Mouse (Mus musculus): ENCODE measurements around the gene Pcolce. TPM values are rescaled to one million over a fixed set of nuclear protein-coding genes. Genes with fewer than 3 reads are reported as not detected.

Gene Pcolce
- polyA plus RNA-seq, 1 experiment from 2014 or later, result 150 TPM

DNA sequence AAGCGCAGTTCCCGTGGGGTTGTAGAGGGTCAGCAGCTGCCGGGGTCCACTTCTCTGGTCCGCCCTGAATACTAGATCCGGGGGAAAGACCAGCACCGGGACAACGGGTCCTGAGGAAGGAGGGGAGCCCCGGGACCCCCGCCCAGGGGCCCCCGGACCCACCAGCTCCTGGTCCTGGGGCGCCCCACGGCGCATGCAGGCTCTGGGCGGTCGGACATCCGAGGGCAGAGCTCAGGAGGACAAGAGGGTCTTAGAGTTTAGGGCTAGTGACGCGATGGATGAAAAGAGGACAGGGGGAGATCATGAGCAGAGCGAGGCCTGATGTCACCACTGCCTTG, 13.3 kb downstream of the Pcolce start:
- under 1% methylated on average over 19 of the region's 19 CpGs for WGBS
- no peaks in the 10 kb centered on the region for H3K9me3 ChIP-seq (ENCODE audit: low read length)
- peak overlapping the region; percentile 72 for H3K4me3 ChIP-seq (ENCODE audit: low read length)
- H3K27ac ChIP-seq (ENCODE audit: low read length), result peak overlapping the region; percentile 93
- H3K9ac ChIP-seq (replicated peaks; ENCODE audit: low read length), result peak overlapping the region; percentile 81
- peaks cover 28% of the 10 kb centered on the region; the same call in 1 of the 2 replicates for H3K4me1 ChIP-seq (ENCODE audit: insufficient read depth, low read length)
- H3K4me2 ChIP-seq (replicated peaks; ENCODE audit: low read depth, low read length), result peak overlapping the region; percentile 92
- no peaks in the 10 kb centered on the region for H3K27me3 ChIP-seq (ENCODE audit: insufficient read depth, low read length)
- no peaks in the 10 kb centered on the region for H3K36me3 ChIP-seq (ENCODE audit: insufficient read depth, low read length)
- ATAC-seq (ENCODE audit: low FRiP score, low TSS enrichment), result peak; percentile 66

DNA sequence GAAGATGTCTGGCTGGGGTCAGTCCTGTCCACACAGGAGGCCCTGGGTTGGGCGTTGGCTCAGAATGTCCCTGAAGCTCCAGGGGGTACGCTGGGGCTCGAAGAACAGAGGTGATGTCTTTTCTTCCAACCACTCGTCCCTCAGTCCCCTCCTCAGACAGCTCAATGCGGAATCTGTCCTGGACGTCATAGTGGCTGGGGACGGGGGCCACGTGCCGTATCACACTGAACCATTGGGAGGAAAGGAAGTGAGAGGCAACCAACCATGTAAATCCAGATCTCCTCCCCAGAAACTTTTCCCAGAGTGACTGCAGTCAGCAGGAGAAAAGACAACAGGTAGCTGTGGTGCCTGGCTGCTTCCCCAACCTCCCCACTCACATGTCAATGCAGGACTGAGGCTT, 14.0 kb downstream of the Pcolce start:
- no peak for ATAC-seq (ENCODE audit: low FRiP score, low TSS enrichment)
- H3K27ac ChIP-seq (ENCODE audit: low read length), result peak overlapping the region; percentile 30; the same call in 1 of the 2 replicates
- H3K4me2 ChIP-seq (replicated peaks; ENCODE audit: low read depth, low read length), result peak overlapping the region; percentile 92
- H3K36me3 ChIP-seq (ENCODE audit: insufficient read depth, low read length), result no peaks in the 10 kb centered on the region
- H3K4me3 ChIP-seq (ENCODE audit: low read length), result peak overlapping the region; percentile 72
- no peaks in the 10 kb centered on the region for H3K9me3 ChIP-seq (ENCODE audit: low read length)
- H3K9ac ChIP-seq (replicated peaks; ENCODE audit: low read length), result peak overlapping the region; percentile 81
- WGBS, result 35% methylated on average over 9 of the region's 9 CpGs
- H3K27me3 ChIP-seq (ENCODE audit: insufficient read depth, low read length), result no peaks in the 10 kb centered on the region
- H3K4me1 ChIP-seq (ENCODE audit: insufficient read depth, low read length), result peaks cover 28% of the 10 kb centered on the region; the same call in 1 of the 2 replicates

DNA sequence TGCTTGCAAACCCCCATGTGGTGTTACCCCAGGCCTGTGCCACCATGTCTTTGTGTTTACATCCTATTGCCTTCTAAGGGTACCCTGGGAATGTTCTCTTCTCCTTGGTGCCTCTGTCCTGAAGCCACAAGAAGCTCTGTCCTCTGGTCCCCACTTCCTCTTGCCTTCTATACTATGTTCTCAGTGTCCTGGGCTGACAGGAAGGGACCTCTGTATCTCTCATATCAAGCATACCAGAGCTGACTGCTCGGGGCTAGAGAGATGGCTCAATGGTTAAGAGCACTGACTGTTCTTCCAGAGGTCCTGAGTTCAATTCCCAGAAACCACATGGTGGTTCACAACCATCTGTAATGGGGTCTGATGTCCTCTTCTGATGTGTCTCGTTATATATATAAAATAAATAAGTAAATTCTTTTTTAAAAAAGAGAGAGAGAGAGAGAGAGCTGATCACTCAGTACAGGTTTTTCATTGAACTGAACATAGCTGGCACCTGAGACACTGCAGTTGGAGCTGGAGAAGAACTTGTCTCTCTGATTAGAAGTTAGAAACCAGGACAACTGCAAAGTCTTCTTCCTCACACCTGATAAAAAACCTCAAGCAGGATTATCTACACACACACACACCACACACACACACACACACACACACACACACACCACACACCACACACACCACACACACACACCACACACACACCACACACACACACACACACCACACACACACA, 15.3 kb downstream of the Pcolce start:
- no peak overlapping the region for H3K27ac ChIP-seq (ENCODE audit: low read length)
- 79% methylated on average over 2 of the region's 2 CpGs for WGBS

DNA sequence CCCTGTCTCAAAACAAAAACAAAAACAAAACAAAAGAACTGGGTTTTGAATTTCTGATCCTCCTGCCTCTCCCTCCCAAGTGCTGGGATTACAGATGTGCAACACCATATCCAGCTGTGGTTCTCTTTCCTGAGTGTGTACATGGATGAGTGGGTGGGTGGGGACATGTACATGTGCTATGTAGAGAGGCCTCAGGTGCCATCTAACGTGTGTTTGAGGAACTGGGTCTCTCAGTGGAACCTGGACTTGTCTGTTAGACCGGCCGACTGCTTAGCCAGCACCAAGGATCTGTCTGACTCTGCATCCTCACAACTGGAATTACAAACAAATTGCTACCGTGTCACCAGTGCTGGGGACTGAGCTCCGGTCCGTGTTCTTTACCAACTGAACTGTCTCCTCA, 16.0 kb downstream of the Pcolce start:
- no peak overlapping the region for H3K4me2 ChIP-seq (replicated peaks; ENCODE audit: low read depth, low read length)
- H3K9me3 ChIP-seq (ENCODE audit: low read length), result no peaks in the 10 kb centered on the region
- H3K36me3 ChIP-seq (ENCODE audit: insufficient read depth, low read length), result no peaks in the 10 kb centered on the region
- H3K4me1 ChIP-seq (ENCODE audit: insufficient read depth, low read length), result peaks cover 20% of the 10 kb centered on the region; the same call in 1 of the 2 replicates
- 94% methylated on average over 6 of the region's 6 CpGs for WGBS
- no peak overlapping the region for H3K4me3 ChIP-seq (ENCODE audit: low read length)
- no peak overlapping the region for H3K9ac ChIP-seq (replicated peaks; ENCODE audit: low read length)
- H3K27ac ChIP-seq (ENCODE audit: low read length), result no peak overlapping the region
- no peak for ATAC-seq (ENCODE audit: low FRiP score, low TSS enrichment)
- H3K27me3 ChIP-seq (ENCODE audit: insufficient read depth, low read length), result no peaks in the 10 kb centered on the region

More for the DNA sequence above, 15.3 kb downstream of the Pcolce start:
- Histone ChIP-seq H3K27me3 (ENCODE audit: insufficient read depth, low read length) (no peaks in the 10 kb centered on the region), H3K4me2 (replicated peaks; ENCODE audit: low read depth, low read length) (no peak overlapping the region), H3K9me3 (ENCODE audit: low read length) (no peaks in the 10 kb centered on the region), H3K36me3 (ENCODE audit: insufficient read depth, low read length) (no peaks in the 10 kb centered on the region), H3K9ac (replicated peaks; ENCODE audit: low read length) (no peak overlapping the region), H3K4me3 (ENCODE audit: low read length) (no peak overlapping the region), H3K4me1 (ENCODE audit: insufficient read depth, low read length) (peaks cover 26% of the 10 kb centered on the region; the same call in 1 of the 2 replicates)
- no peak for ATAC-seq (ENCODE audit: low FRiP score, low TSS enrichment)

DNA sequence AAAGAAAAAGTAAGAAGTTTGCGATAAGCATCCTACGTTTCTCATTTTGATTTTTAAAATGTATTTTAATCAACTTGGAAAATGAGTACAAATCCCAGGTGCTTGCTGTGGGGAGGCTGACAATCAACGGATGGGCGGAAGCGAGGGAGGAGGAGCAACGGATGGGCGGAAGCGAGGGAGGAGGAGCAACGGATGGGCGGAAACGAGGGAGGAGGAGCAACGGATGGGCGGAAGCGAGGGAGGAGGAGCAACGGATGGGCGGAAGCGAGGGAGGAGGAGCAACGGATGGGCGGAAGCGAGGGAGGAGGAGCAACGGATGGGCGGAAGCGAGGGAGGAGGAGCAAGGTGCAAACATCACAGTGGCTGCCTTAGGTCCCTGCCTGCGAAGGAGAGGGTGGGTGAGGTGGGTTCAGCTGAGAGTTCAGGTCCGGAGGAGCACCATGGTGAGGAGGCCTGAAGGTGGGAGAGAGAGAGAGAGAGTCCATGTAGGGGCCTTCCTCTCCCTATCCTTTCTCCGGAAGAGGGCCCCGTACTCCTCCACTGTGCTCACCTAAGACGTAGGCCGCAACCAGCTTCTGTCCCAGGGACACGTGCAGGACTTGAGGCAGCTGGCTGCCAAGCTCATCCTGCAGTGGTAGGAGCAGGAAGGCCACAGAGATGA, 16.9 kb downstream of the Pcolce start:
- Histone ChIP-seq H3K9me3 (ENCODE audit: low read length) (no peaks in the 10 kb centered on the region), H3K4me2 (replicated peaks; ENCODE audit: low read depth, low read length) (peak overlapping the region; percentile 45), H3K36me3 (ENCODE audit: insufficient read depth, low read length) (no peaks in the 10 kb centered on the region), H3K9ac (replicated peaks; ENCODE audit: low read length) (peak overlapping the region; percentile 55), H3K27me3 (ENCODE audit: insufficient read depth, low read length) (no peaks in the 10 kb centered on the region), H3K4me3 (ENCODE audit: low read length) (peak overlapping the region; percentile 28), H3K27ac (ENCODE audit: low read length) (peak overlapping the region; percentile 43; the same call in 1 of the 2 replicates), H3K4me1 (ENCODE audit: insufficient read depth, low read length) (peaks cover 15% of the 10 kb centered on the region; the same call in 1 of the 2 replicates)
- no peak for ATAC-seq (ENCODE audit: low FRiP score, low TSS enrichment)
- WGBS, result 34% methylated on average over 24 of the region's 30 CpGs

DNA sequence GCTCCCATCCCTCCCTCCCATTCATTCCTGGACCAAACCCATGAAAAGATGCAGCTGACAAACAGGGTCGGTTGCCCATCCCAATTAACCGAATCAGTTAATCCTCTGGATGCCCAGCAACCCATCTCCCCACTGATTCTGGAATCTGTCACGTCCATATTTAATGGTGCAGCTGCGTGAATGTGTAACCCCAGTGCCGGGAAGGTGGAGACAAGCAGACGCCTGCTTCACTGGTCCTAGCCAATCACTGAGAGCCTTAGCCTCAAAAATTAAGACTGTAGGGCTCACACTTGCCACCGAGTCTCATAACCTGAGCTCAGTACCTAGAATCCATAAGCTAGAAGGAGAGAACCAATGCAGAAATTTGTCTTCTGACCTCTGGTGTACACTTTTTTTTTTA, 17.7 kb downstream of the Pcolce start:
- WGBS, result 83% methylated on average over 7 of the region's 7 CpGs
- H3K4me3 ChIP-seq (ENCODE audit: low read length), result no peak overlapping the region
- H3K27me3 ChIP-seq (ENCODE audit: insufficient read depth, low read length), result no peaks in the 10 kb centered on the region
- ATAC-seq (ENCODE audit: low FRiP score, low TSS enrichment), result no peak
- no peak overlapping the region for H3K27ac ChIP-seq (ENCODE audit: low read length)
- H3K9ac ChIP-seq (replicated peaks; ENCODE audit: low read length), result no peak overlapping the region
- no peaks in the 10 kb centered on the region for H3K36me3 ChIP-seq (ENCODE audit: insufficient read depth, low read length)
- no peaks in the 10 kb centered on the region for H3K9me3 ChIP-seq (ENCODE audit: low read length)
- peaks cover 15% of the 10 kb centered on the region; the same call in 1 of the 2 replicates for H3K4me1 ChIP-seq (ENCODE audit: insufficient read depth, low read length)
- H3K4me2 ChIP-seq (replicated peaks; ENCODE audit: low read depth, low read length), result no peak overlapping the region

DNA sequence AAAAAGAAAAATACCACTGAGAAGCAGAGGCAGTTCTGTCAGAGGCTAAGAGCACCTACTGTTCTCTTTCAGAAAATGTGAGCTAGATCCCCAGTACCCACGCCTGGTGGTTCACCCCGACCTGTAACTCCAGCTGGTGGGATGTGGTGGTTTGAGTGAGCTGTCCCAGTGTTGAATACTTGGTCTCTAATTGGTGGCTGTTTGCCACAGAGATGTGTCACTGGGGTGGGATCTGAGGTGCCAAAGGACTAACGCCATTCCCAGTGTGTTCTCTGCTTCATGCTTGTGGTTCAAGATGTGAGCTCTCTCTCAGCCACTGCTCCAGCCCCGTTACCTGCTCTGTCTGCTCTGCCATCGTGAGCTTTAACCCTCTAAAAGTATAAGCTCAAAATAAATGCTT, 23.1 kb downstream of the Pcolce start:
- ATAC-seq (ENCODE audit: low FRiP score, low TSS enrichment), result no peak
- Histone ChIP-seq H3K4me1 (ENCODE audit: insufficient read depth, low read length) (no peaks in the 10 kb centered on the region), H3K4me2 (replicated peaks; ENCODE audit: low read depth, low read length) (no peak overlapping the region), H3K9me3 (ENCODE audit: low read length) (0 out of 2 replicates have a peak, but pooled peaks cover 4% of the 10 kb centered on the region), H3K27ac (ENCODE audit: low read length) (no peak overlapping the region), H3K4me3 (ENCODE audit: low read length) (no peak overlapping the region), H3K9ac (replicated peaks; ENCODE audit: low read length) (no peak overlapping the region), H3K27me3 (ENCODE audit: insufficient read depth, low read length) (no peaks in the 10 kb centered on the region), H3K36me3 (ENCODE audit: insufficient read depth, low read length) (no peaks in the 10 kb centered on the region)
- WGBS, result 72% methylated on average over 5 of the region's 5 CpGs

DNA sequence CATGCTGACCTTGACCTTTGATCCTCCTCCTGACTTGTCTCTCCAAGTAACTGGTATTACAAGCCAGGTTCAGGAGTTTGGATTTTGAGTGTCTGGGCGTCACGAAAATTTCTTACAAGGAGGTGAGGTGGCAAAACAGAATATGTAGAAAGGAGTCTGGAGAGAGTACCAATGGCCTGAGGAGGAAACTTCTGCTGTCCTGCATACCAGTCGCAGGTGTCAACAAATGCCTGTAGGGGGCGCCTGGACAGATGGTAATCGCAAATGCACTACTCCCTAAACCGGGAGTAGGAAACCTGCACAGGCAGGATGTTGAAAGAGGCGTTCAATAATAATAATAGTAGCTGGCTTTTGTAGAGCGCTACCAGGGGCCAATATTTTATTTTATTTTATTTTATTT, 28.6 kb downstream of the Pcolce start:
- Histone ChIP-seq H3K4me1 (ENCODE audit: insufficient read depth, low read length) (peaks cover 9% of the 10 kb centered on the region; the same call in 1 of the 2 replicates), H3K9me3 (ENCODE audit: low read length) (0 out of 2 replicates have a peak, but pooled peaks cover 4% of the 10 kb centered on the region), H3K27ac (ENCODE audit: low read length) (no peak overlapping the region), H3K27me3 (ENCODE audit: insufficient read depth, low read length) (peaks cover 12% of the 10 kb centered on the region; the same call in 1 of the 2 replicates), H3K4me2 (replicated peaks; ENCODE audit: low read depth, low read length) (no peak overlapping the region), H3K4me3 (ENCODE audit: low read length) (no peak overlapping the region), H3K9ac (replicated peaks; ENCODE audit: low read length) (no peak overlapping the region), H3K36me3 (ENCODE audit: insufficient read depth, low read length) (no peaks in the 10 kb centered on the region)
- 35% methylated on average over 8 of the region's 8 CpGs for WGBS
- no peak for ATAC-seq (ENCODE audit: low FRiP score, low TSS enrichment)

DNA sequence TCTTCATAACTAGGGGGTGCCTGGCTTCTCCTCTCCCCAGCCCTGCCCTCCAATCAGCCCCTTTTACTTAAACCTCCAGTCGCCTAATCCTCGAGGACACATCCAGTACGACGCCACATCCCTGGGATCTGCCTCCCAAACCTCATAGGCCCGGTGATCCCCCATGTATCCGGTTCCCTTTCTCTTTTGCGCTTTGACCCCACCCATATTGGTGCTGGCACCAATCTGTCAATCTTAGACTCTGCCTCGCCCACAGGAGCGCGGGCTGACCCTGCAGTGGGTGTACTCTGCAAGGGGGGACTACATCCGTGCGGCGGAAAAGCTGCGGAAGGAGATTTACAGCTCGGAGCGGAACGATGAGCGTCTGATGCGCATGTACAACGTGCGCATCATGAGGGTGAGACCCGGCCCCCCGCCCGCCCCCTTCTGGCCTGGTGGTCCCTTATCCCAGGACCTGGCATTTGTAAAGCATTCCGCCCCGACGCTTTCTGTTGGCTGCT, 29.9 kb downstream of the Pcolce start:
- Histone ChIP-seq H3K4me3 (ENCODE audit: low read length) (peak overlapping the region; percentile 43), H3K27me3 (ENCODE audit: insufficient read depth, low read length) (peaks cover 12% of the 10 kb centered on the region; the same call in 1 of the 2 replicates), H3K27ac (ENCODE audit: low read length) (no peak overlapping the region), H3K9ac (replicated peaks; ENCODE audit: low read length) (peak overlapping the region; percentile 59), H3K4me1 (ENCODE audit: insufficient read depth, low read length) (peaks cover 9% of the 10 kb centered on the region; the same call in 1 of the 2 replicates), H3K4me2 (replicated peaks; ENCODE audit: low read depth, low read length) (peak overlapping the region; percentile 58), H3K36me3 (ENCODE audit: insufficient read depth, low read length) (no peaks in the 10 kb centered on the region), H3K9me3 (ENCODE audit: low read length) (0 out of 2 replicates have a peak, but pooled peaks cover 4% of the 10 kb centered on the region)
- 9% methylated on average over 27 of the region's 27 CpGs for WGBS
- 0 out of 2 replicates have a peak, but pooled peaks have one; percentile 13 for ATAC-seq (ENCODE audit: low FRiP score, low TSS enrichment)

All from kidney, embryonic 16.5 days (tissue).